Mouse (Mus musculus) limb, embryonic 13.5 days (tissue): ENCODE measurements around the gene Inpp4b. TPM values are rescaled to one million over a fixed set of nuclear protein-coding genes. Genes with fewer than 3 reads are reported as not detected.

Experiments used
- ATAC-seq: fragments of 200-750 bp; cut with Nextera tagmentation; 2 replicates; pipeline ENCODE4 v1.8.0; 2017; ENCODE audit warnings: low read depth, moderate number of reproducible peaks, moderate TSS enrichment; ENCODE audit not compliant: low FRiP score
- H3K27ac ChIP-seq: fragments of 300-500 bp; sonication (generic); 2 replicates; pipeline ENCODE4 v1.5.1; 2015; ENCODE audit warnings: inconsistent platforms, mild to moderate bottlenecking, moderate library complexity
- H3K27me3 ChIP-seq: fragments of 300-500 bp; sonication (generic); 2 replicates; pipeline ENCODE4 v1.6.1; 2015; ENCODE audit warnings: mild to moderate bottlenecking, inconsistent platforms
- H3K36me3 ChIP-seq: fragments of 300-500 bp; sonication (generic); 2 replicates; pipeline ENCODE4 v1.6.1; 2015; ENCODE audit warnings: inconsistent platforms, mild to moderate bottlenecking, moderate library complexity
- H3K4me1 ChIP-seq: fragments of 300-500 bp; sonication (generic); 2 replicates; pipeline ENCODE4 v1.6.1; 2015; ENCODE audit warnings: inconsistent platforms
- H3K4me2 ChIP-seq: fragments of 300-500 bp; sonication (generic); replicated peaks from 2 replicates; pipeline ENCODE4 v1.6.1; 2015; ENCODE audit warnings: inconsistent platforms, mild to moderate bottlenecking, moderate library complexity
- H3K4me3 ChIP-seq: fragments of 300-500 bp; sonication (generic); 2 replicates; pipeline ENCODE4 v1.5.1; 2015; ENCODE audit warnings: moderate library complexity, mild to moderate bottlenecking, inconsistent platforms
- H3K9ac ChIP-seq: fragments of 300-500 bp; sonication (generic); 2 replicates; pipeline ENCODE4 v1.6.1; 2015; ENCODE audit warnings: mild to moderate bottlenecking, inconsistent platforms
- H3K9me3 ChIP-seq: fragments of 300-500 bp; sonication (generic); 2 replicates; pipeline ENCODE4 v1.6.1; 2016; ENCODE audit warnings: inconsistent platforms
- WGBS: fragments of 180-500 bp; shearing (Covaris S2); methylation state at CpG from one replicate; pipeline ENCODE4 v1.1.7; 2015; 5-methylcytosine and 5-hydroxymethylcytosine counted together
- polyA plus RNA-seq: library from polyadenylated mRNA; unstranded; fragments of >200 nt; fragmentation: Nextera tagmentation; extraction: Ambion mirVana; gene quantifications from 2 replicates; pipeline ENCODE4 v1.2.1, GENCODE M21; 2015

Gene Inpp4b
- polyA plus RNA-seq, 1 experiment from 2014 or later: 19.3 TPM

DNA sequence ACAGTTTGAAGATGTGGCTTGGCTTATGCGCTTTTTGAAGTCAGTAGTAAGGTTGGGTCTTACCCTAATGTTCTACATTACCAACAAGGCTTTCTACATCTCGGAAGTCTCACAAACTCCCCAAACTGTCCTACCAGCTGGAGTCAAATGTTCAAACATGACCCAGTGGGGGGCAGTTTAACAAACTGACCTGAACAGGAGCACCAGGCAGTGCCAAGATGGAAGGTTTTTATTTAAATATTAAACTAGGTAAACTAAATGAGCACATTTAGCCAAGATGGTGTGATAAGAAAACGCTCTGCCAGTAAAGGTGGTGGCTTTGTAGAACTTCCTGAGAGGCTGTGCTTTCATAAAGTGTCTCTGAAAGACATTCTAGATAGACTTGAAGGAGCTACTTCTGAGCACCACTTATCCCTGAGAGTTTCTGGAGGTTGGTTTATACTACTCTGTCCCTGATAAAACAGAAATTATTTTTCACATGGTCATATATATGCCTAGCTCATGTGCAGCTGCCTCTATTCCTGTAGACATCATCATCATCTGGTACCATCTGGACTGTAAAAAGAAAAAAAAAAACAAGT is 251.9 kb downstream of the Inpp4b start:
- Histone ChIP-seq H3K9ac (no peak overlapping the region), H3K4me2 (no peak overlapping the region), H3K27ac (no peak overlapping the region), H3K4me3 (no peak overlapping the region), H3K27me3 (no peaks in the 10 kb centered on the region), H3K9me3 (no peaks in the 10 kb centered on the region), H3K4me1 (no peaks in the 10 kb centered on the region), H3K36me3 (no peaks in the 10 kb centered on the region)
- whole genome bisulfite sequencing: 87% methylated on average over 3 of the region's 3 CpGs
- ATAC-seq: no peak

GRCm38 (mm10) chr8:81599209-81599608 is 256.9 kb downstream of the Inpp4b start:
- no peaks in the 10 kb centered on the region for H3K4me1 ChIP-seq
- H3K9me3 ChIP-seq: no peaks in the 10 kb centered on the region
- H3K4me3 ChIP-seq: no peak overlapping the region
- WGBS: 80% methylated on average over 4 of the region's 4 CpGs
- H3K27ac ChIP-seq: no peak overlapping the region
- no peaks in the 10 kb centered on the region for H3K27me3 ChIP-seq
- H3K36me3 ChIP-seq: no peaks in the 10 kb centered on the region
- H3K9ac ChIP-seq: no peak overlapping the region
- ATAC-seq: no peak
- no peak overlapping the region for H3K4me2 ChIP-seq

GRCm38 (mm10) chr8:81601136-81601535 is 258.8 kb downstream of the Inpp4b start:
- no peaks in the 10 kb centered on the region for H3K36me3 ChIP-seq
- no peaks in the 10 kb centered on the region for H3K4me1 ChIP-seq
- no peak overlapping the region for H3K27ac ChIP-seq
- no peak overlapping the region for H3K4me3 ChIP-seq
- no peak for ATAC-seq
- H3K27me3 ChIP-seq: no peaks in the 10 kb centered on the region
- H3K9me3 ChIP-seq: no peaks in the 10 kb centered on the region
- no peak overlapping the region for H3K4me2 ChIP-seq
- no peak overlapping the region for H3K9ac ChIP-seq

- Histone ChIP-seq H3K9ac (no peak overlapping the region), H3K4me2 (no peak overlapping the region), H3K36me3 (no peaks in the 10 kb centered on the region), H3K4me1 (no peaks in the 10 kb centered on the region), H3K4me3 (no peak overlapping the region), H3K27ac (no peak overlapping the region), H3K9me3 (no peaks in the 10 kb centered on the region), H3K27me3 (peaks cover 15% of the 10 kb centered on the region)
- 90% methylated on average over 1 of the region's 1 CpGs for WGBS
- ATAC-seq: no peak
Observed at GRCm38 (mm10) chr8:81608082-81608481, 265.7 kb downstream of the Inpp4b start.

DNA sequence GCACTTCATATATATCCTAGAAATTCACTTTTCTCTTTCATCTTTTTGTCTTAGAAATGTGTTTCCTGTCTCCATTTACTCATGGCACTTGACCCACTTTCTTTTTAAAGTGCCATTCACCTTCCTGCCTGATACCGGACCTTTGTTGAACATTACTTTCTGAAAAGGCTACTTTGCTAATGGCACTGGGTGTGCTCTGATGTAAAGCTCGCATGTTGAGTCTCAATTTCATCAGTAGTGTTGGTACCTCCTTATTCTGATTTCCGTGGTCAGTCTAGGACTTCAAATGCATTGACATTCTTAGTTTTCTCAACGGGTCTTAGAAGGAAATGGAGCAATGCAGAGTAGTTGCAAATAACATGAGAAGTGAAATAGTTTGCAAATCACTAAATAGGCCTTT is 266.7 kb downstream of the Inpp4b start:
- Histone ChIP-seq H3K36me3 (no peaks in the 10 kb centered on the region), H3K4me2 (no peak overlapping the region), H3K9me3 (no peaks in the 10 kb centered on the region), H3K4me1 (no peaks in the 10 kb centered on the region), H3K4me3 (no peak overlapping the region), H3K27ac (no peak overlapping the region), H3K9ac (no peak overlapping the region), H3K27me3 (peaks cover 22% of the 10 kb centered on the region)
- 80% methylated on average over 4 of the region's 4 CpGs for WGBS
- ATAC-seq: no peak

GRCm38 (mm10) chr8:81612611-81613010 is 270.3 kb downstream of the Inpp4b start:
- WGBS: 65% methylated on average over 2 of the region's 2 CpGs
- H3K4me3 ChIP-seq: no peak overlapping the region
- H3K36me3 ChIP-seq: no peaks in the 10 kb centered on the region
- H3K27ac ChIP-seq: no peak overlapping the region
- no peak for ATAC-seq
- H3K9ac ChIP-seq: no peak overlapping the region
- peaks cover 32% of the 10 kb centered on the region for H3K27me3 ChIP-seq
- H3K4me1 ChIP-seq: peaks cover 8% of the 10 kb centered on the region
- H3K9me3 ChIP-seq: no peaks in the 10 kb centered on the region
- no peak overlapping the region for H3K4me2 ChIP-seq

- H3K4me3 ChIP-seq: no peak overlapping the region
- no peaks in the 10 kb centered on the region for H3K9me3 ChIP-seq
- H3K27me3 ChIP-seq: peaks cover 32% of the 10 kb centered on the region
- no peaks in the 10 kb centered on the region for H3K36me3 ChIP-seq
- no peak overlapping the region for H3K27ac ChIP-seq
- 59% methylated on average over 1 of the region's 1 CpGs for WGBS
- no peak overlapping the region for H3K9ac ChIP-seq
- H3K4me2 ChIP-seq: no peak overlapping the region
- ATAC-seq: no peak
- peaks cover 8% of the 10 kb centered on the region for H3K4me1 ChIP-seq
Observed at GRCm38 (mm10) chr8:81614135-81614534, 271.8 kb downstream of the Inpp4b start.

DNA sequence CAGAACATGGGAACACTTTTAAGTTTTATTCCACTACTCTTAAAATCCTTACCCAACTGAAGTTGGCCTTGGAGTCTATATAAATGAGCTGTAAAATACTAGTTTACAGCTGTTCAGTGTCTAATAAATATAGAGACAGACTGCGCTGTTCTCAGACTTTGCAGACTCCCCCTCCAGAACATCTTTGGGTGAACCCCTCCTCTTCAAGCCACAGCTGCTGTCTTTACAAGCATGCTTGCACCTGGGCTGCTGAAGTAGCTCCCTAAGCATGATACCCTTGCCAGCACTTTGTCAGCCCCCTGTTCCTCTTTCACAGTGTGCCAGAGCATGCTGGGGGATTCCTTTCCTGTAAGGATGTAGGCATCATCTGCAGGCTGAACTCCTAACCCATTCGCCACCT is 272.2 kb downstream of the Inpp4b start:
- 36% methylated on average over 2 of the region's 2 CpGs for WGBS
- Histone ChIP-seq H3K4me2 (no peak overlapping the region), H3K4me1 (peaks cover 8% of the 10 kb centered on the region), H3K4me3 (no peak overlapping the region), H3K9me3 (no peaks in the 10 kb centered on the region), H3K27ac (no peak overlapping the region), H3K36me3 (no peaks in the 10 kb centered on the region), H3K27me3 (peaks cover 32% of the 10 kb centered on the region), H3K9ac (no peak overlapping the region)
- ATAC-seq: peak; percentile 90

GRCm38 (mm10) chr8:81615552-81615951 is 273.2 kb downstream of the Inpp4b start:
- peaks cover 32% of the 10 kb centered on the region for H3K27me3 ChIP-seq
- no peak for ATAC-seq

GRCm38 (mm10) chr8:81618918-81619317 is 276.6 kb downstream of the Inpp4b start:
- peaks cover 12% of the 10 kb centered on the region; the same call in 1 of the 2 replicates for H3K27me3 ChIP-seq
- H3K4me2 ChIP-seq: no peak overlapping the region
- H3K27ac ChIP-seq: no peak overlapping the region
- peaks cover 8% of the 10 kb centered on the region for H3K4me1 ChIP-seq
- H3K9ac ChIP-seq: no peak overlapping the region
- WGBS: 84% methylated on average over 3 of the region's 3 CpGs
- no peak overlapping the region for H3K4me3 ChIP-seq
- no peaks in the 10 kb centered on the region for H3K36me3 ChIP-seq
- no peaks in the 10 kb centered on the region for H3K9me3 ChIP-seq
- no peak for ATAC-seq

More at GRCm38 (mm10) chr8:81615552-81615951, 273.2 kb downstream of the Inpp4b start:
- Histone ChIP-seq H3K9ac (no peak overlapping the region), H3K9me3 (no peaks in the 10 kb centered on the region), H3K4me1 (peaks cover 8% of the 10 kb centered on the region), H3K4me3 (no peak overlapping the region), H3K36me3 (no peaks in the 10 kb centered on the region), H3K27ac (no peak overlapping the region), H3K4me2 (no peak overlapping the region)
- WGBS: 81% methylated on average over 1 of the region's 1 CpGs

GRCm38 (mm10) chr8:81635015-81635414 is 292.7 kb downstream of the Inpp4b start:
- no peak overlapping the region for H3K4me2 ChIP-seq
- no peaks in the 10 kb centered on the region for H3K9me3 ChIP-seq
- no peaks in the 10 kb centered on the region for H3K4me1 ChIP-seq
- no peaks in the 10 kb centered on the region for H3K27me3 ChIP-seq
- ATAC-seq: no peak
- 89% methylated on average over 1 of the region's 1 CpGs for WGBS
- H3K27ac ChIP-seq: no peak overlapping the region
- no peaks in the 10 kb centered on the region for H3K36me3 ChIP-seq
- no peak overlapping the region for H3K9ac ChIP-seq
- H3K4me3 ChIP-seq: no peak overlapping the region

GRCm38 (mm10) chr8:81635912-81636583 is 293.7 kb downstream of the Inpp4b start:
- no peaks in the 10 kb centered on the region for H3K9me3 ChIP-seq
- H3K36me3 ChIP-seq: no peaks in the 10 kb centered on the region
- H3K27me3 ChIP-seq: no peaks in the 10 kb centered on the region
- no peak overlapping the region for H3K4me2 ChIP-seq
- H3K9ac ChIP-seq: no peak overlapping the region
- 88% methylated on average over 2 of the region's 2 CpGs for WGBS
- H3K4me3 ChIP-seq: no peak overlapping the region
- H3K27ac ChIP-seq: no peak overlapping the region
- no peak for ATAC-seq
- no peaks in the 10 kb centered on the region for H3K4me1 ChIP-seq

GRCm38 (mm10) chr8:81638478-81638877 is 296.1 kb downstream of the Inpp4b start:
- no peaks in the 10 kb centered on the region for H3K36me3 ChIP-seq
- H3K4me3 ChIP-seq: no peak overlapping the region
- 0 out of 2 replicates have a peak, but pooled peaks cover 4% of the 10 kb centered on the region for H3K4me1 ChIP-seq
- ATAC-seq: no peak
- H3K27ac ChIP-seq: no peak overlapping the region
- whole genome bisulfite sequencing: 77% methylated on average over 3 of the region's 3 CpGs
- no peaks in the 10 kb centered on the region for H3K27me3 ChIP-seq
- no peak overlapping the region for H3K4me2 ChIP-seq
- H3K9me3 ChIP-seq: no peaks in the 10 kb centered on the region
- no peak overlapping the region for H3K9ac ChIP-seq
